Mouse (Mus musculus): ENCODE results near the gene Akap13. TPM values are rescaled to one million over a fixed set of nuclear protein-coding genes. Genes with fewer than 3 reads are reported as not detected.

The Akap13 gene
- polyA plus RNA-seq, 1 experiment from 2014 or later = 41.0 TPM

DNA sequence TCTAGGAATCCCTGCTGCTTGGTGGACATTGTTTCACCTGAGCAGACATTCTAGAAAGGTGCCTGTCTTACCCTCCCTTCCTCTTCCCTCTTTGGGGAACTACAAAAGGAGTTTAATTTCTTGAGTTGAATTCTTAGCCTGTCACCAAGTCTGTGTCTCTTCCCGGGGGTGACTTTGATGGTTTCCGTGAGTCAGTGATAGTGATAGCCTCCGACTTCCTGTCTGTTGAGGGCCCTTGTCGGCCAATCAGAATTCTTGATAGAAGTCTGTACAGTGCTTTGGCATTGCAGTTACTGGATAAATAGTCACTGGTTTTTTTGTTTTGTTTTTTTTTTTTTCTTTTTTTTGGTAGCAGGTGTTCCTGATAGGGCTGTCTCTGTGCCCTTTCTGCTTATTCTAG, 116.8 kb downstream of the Akap13 start:
- Histone ChIP-seq H3K27ac (ENCODE audit: low read length) (no peak overlapping the region), H3K4me1 (ENCODE audit: control insufficient read depth, low read depth, low read length) (peaks cover 14% of the 10 kb centered on the region), H3K9me3 (replicated peaks; ENCODE audit: control insufficient read depth, low read length) (no peaks in the 10 kb centered on the region), H3K4me3 (ENCODE audit: low read depth, low read length) (no peak overlapping the region), H3K4me2 (ENCODE audit: low read depth, low read length) (peak overlapping the region; percentile 2; the same call in 1 of the 2 replicates), H3K9ac (ENCODE audit: low read depth, low read length) (no peak overlapping the region), H3K36me3 (ENCODE audit: control insufficient read depth, insufficient read depth) (no peaks in the 10 kb centered on the region), H3K27me3 (ENCODE audit: control insufficient read depth, insufficient read depth, low read depth, low read length) (no peaks in the 10 kb centered on the region)
- ATAC-seq (ENCODE audit: low read depth) = peak; percentile 53; the same call in 1 of the 2 replicates
- 18% methylated on average over 4 of the region's 4 CpGs for WGBS (ENCODE audit: insufficient replicate concordance)

GRCm38 (mm10) chr7:75575120-75575649, 119.9 kb downstream of the Akap13 start:
- Histone ChIP-seq H3K4me1 (ENCODE audit: control insufficient read depth, low read depth, low read length) (peaks cover 14% of the 10 kb centered on the region), H3K27ac (ENCODE audit: low read length) (0 out of 2 replicates have a peak overlapping the region, but pooled peaks have one; percentile 35), H3K4me3 (ENCODE audit: low read depth, low read length) (no peak overlapping the region), H3K36me3 (ENCODE audit: control insufficient read depth, insufficient read depth) (no peaks in the 10 kb centered on the region), H3K9me3 (replicated peaks; ENCODE audit: control insufficient read depth, low read length) (no peaks in the 10 kb centered on the region), H3K4me2 (ENCODE audit: low read depth, low read length) (no peak overlapping the region), H3K9ac (ENCODE audit: low read depth, low read length) (no peak overlapping the region), H3K27me3 (ENCODE audit: control insufficient read depth, insufficient read depth, low read depth, low read length) (no peaks in the 10 kb centered on the region)
- 0 out of 2 replicates have a peak, but pooled peaks have one; percentile 32 for ATAC-seq (ENCODE audit: low read depth)
- 19% methylated on average over 9 of the region's 9 CpGs for WGBS (ENCODE audit: insufficient replicate concordance)

GRCm38 (mm10) chr7:75575800-75576585, 120.7 kb downstream of the Akap13 start:
- WGBS (ENCODE audit: insufficient replicate concordance) = 72% methylated on average over 1 of the region's 1 CpGs

GRCm38 (mm10) chr7:75576851-75577250, 121.5 kb downstream of the Akap13 start:
- no peak for ATAC-seq (ENCODE audit: low read depth)
- no peak overlapping the region for H3K4me2 ChIP-seq (ENCODE audit: low read depth, low read length)
- no peak overlapping the region for H3K4me3 ChIP-seq (ENCODE audit: low read depth, low read length)
- no peak overlapping the region for H3K27ac ChIP-seq (ENCODE audit: low read length)
- no peak overlapping the region for H3K9ac ChIP-seq (ENCODE audit: low read depth, low read length)
- H3K9me3 ChIP-seq (replicated peaks; ENCODE audit: control insufficient read depth, low read length) = no peaks in the 10 kb centered on the region
- H3K36me3 ChIP-seq (ENCODE audit: control insufficient read depth, insufficient read depth) = no peaks in the 10 kb centered on the region
- H3K27me3 ChIP-seq (ENCODE audit: control insufficient read depth, insufficient read depth, low read depth, low read length) = no peaks in the 10 kb centered on the region
- peaks cover 12% of the 10 kb centered on the region for H3K4me1 ChIP-seq (ENCODE audit: control insufficient read depth, low read depth, low read length)
- 88% methylated on average over 2 of the region's 2 CpGs for WGBS (ENCODE audit: insufficient replicate concordance)

More at GRCm38 (mm10) chr7:75575800-75576585, 120.7 kb downstream of the Akap13 start:
- Histone ChIP-seq H3K9ac (ENCODE audit: low read depth, low read length) (no peak overlapping the region), H3K9me3 (replicated peaks; ENCODE audit: control insufficient read depth, low read length) (no peaks in the 10 kb centered on the region), H3K4me2 (ENCODE audit: low read depth, low read length) (no peak overlapping the region), H3K27me3 (ENCODE audit: control insufficient read depth, insufficient read depth, low read depth, low read length) (no peaks in the 10 kb centered on the region), H3K4me3 (ENCODE audit: low read depth, low read length) (no peak overlapping the region), H3K36me3 (ENCODE audit: control insufficient read depth, insufficient read depth) (no peaks in the 10 kb centered on the region), H3K27ac (ENCODE audit: low read length) (no peak overlapping the region), H3K4me1 (ENCODE audit: control insufficient read depth, low read depth, low read length) (peaks cover 14% of the 10 kb centered on the region)
- ATAC-seq (ENCODE audit: low read depth) = no peak

DNA sequence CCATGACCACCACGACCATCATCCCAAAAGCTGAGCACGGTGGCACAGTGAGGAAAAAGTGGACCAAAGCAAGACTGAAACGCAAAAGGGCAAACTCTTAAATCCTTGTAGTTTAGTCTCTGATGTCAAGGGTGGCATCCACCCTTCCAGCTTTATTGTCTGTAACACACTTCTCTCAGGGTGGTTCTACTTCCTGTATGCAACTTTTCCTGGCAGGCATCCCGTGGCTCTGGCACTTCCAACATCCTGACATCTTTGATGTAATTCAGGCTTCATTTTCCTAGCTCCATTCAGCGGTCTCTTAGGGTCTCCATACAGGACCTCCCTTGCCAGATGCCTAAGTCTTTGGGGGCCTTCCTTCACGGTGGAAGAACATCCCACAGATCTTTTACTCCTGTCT, 122.0 kb downstream of the Akap13 start:
- no peak for ATAC-seq (ENCODE audit: low read depth)
- Histone ChIP-seq H3K36me3 (ENCODE audit: control insufficient read depth, insufficient read depth) (no peaks in the 10 kb centered on the region), H3K4me2 (ENCODE audit: low read depth, low read length) (no peak overlapping the region), H3K27ac (ENCODE audit: low read length) (no peak overlapping the region), H3K9ac (ENCODE audit: low read depth, low read length) (no peak overlapping the region), H3K27me3 (ENCODE audit: control insufficient read depth, insufficient read depth, low read depth, low read length) (no peaks in the 10 kb centered on the region), H3K4me1 (ENCODE audit: control insufficient read depth, low read depth, low read length) (peaks cover 11% of the 10 kb centered on the region), H3K4me3 (ENCODE audit: low read depth, low read length) (no peak overlapping the region), H3K9me3 (replicated peaks; ENCODE audit: control insufficient read depth, low read length) (no peaks in the 10 kb centered on the region)
- WGBS (ENCODE audit: insufficient replicate concordance) = 71% methylated on average over 6 of the region's 6 CpGs

DNA sequence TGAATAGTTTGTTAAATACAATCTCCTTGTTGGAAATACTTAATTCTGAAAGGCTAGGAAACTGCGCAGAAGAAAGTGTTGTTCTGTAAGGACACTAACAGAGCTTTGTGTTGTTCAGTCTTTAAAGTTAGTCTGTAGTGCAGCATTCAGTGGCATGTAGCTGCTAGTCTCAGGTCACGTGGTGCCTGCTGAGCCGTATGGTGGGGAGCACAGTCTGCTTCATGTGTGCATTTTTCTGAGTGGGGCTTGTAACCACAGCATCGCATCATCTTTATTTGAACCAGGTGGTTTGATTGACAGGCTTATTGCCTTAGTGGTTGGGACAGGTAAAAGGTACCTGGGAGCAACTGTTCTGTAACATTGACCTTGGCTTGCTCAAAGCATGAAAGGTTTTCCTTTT, 123.3 kb downstream of the Akap13 start:
- H3K9me3 ChIP-seq (replicated peaks; ENCODE audit: control insufficient read depth, low read length) = no peaks in the 10 kb centered on the region
- ATAC-seq (ENCODE audit: low read depth) = no peak
- H3K4me2 ChIP-seq (ENCODE audit: low read depth, low read length) = no peak overlapping the region
- H3K4me1 ChIP-seq (ENCODE audit: control insufficient read depth, low read depth, low read length) = peaks cover 15% of the 10 kb centered on the region
- no peaks in the 10 kb centered on the region for H3K36me3 ChIP-seq (ENCODE audit: control insufficient read depth, insufficient read depth)
- H3K9ac ChIP-seq (ENCODE audit: low read depth, low read length) = no peak overlapping the region
- 79% methylated on average over 4 of the region's 4 CpGs for WGBS (ENCODE audit: insufficient replicate concordance)
- H3K27ac ChIP-seq (ENCODE audit: low read length) = no peak overlapping the region
- no peak overlapping the region for H3K4me3 ChIP-seq (ENCODE audit: low read depth, low read length)
- no peaks in the 10 kb centered on the region for H3K27me3 ChIP-seq (ENCODE audit: control insufficient read depth, insufficient read depth, low read depth, low read length)

GRCm38 (mm10) chr7:75582091-75582490, 126.8 kb downstream of the Akap13 start:
- Histone ChIP-seq H3K4me2 (ENCODE audit: low read depth, low read length) (no peak overlapping the region), H3K36me3 (ENCODE audit: control insufficient read depth, insufficient read depth) (no peaks in the 10 kb centered on the region), H3K27ac (ENCODE audit: low read length) (no peak overlapping the region), H3K4me1 (ENCODE audit: control insufficient read depth, low read depth, low read length) (peaks cover 12% of the 10 kb centered on the region), H3K9ac (ENCODE audit: low read depth, low read length) (no peak overlapping the region), H3K9me3 (replicated peaks; ENCODE audit: control insufficient read depth, low read length) (no peaks in the 10 kb centered on the region), H3K4me3 (ENCODE audit: low read depth, low read length) (no peak overlapping the region), H3K27me3 (ENCODE audit: control insufficient read depth, insufficient read depth, low read depth, low read length) (no peaks in the 10 kb centered on the region)
- 11% methylated on average over 4 of the region's 4 CpGs for WGBS (ENCODE audit: insufficient replicate concordance)
- no peak for ATAC-seq (ENCODE audit: low read depth)

GRCm38 (mm10) chr7:75584100-75584499, 128.8 kb downstream of the Akap13 start:
- 24% methylated on average over 2 of the region's 2 CpGs for WGBS (ENCODE audit: insufficient replicate concordance)
- Histone ChIP-seq H3K4me2 (ENCODE audit: low read depth, low read length) (no peak overlapping the region), H3K36me3 (ENCODE audit: control insufficient read depth, insufficient read depth) (no peaks in the 10 kb centered on the region), H3K9ac (ENCODE audit: low read depth, low read length) (no peak overlapping the region), H3K27ac (ENCODE audit: low read length) (no peak overlapping the region), H3K4me1 (ENCODE audit: control insufficient read depth, low read depth, low read length) (peaks cover 29% of the 10 kb centered on the region), H3K4me3 (ENCODE audit: low read depth, low read length) (no peak overlapping the region), H3K27me3 (ENCODE audit: control insufficient read depth, insufficient read depth, low read depth, low read length) (no peaks in the 10 kb centered on the region), H3K9me3 (replicated peaks; ENCODE audit: control insufficient read depth, low read length) (no peaks in the 10 kb centered on the region)
- no peak for ATAC-seq (ENCODE audit: low read depth)

GRCm38 (mm10) chr7:75585409-75585808, 130.1 kb downstream of the Akap13 start:
- 74% methylated on average over 6 of the region's 6 CpGs for WGBS (ENCODE audit: insufficient replicate concordance)
- no peak for ATAC-seq (ENCODE audit: low read depth)
- Histone ChIP-seq H3K4me3 (ENCODE audit: low read depth, low read length) (no peak overlapping the region), H3K4me1 (ENCODE audit: control insufficient read depth, low read depth, low read length) (peaks cover 41% of the 10 kb centered on the region), H3K9me3 (replicated peaks; ENCODE audit: control insufficient read depth, low read length) (no peaks in the 10 kb centered on the region), H3K27ac (ENCODE audit: low read length) (no peak overlapping the region), H3K36me3 (ENCODE audit: control insufficient read depth, insufficient read depth) (no peaks in the 10 kb centered on the region), H3K9ac (ENCODE audit: low read depth, low read length) (no peak overlapping the region), H3K4me2 (ENCODE audit: low read depth, low read length) (no peak overlapping the region), H3K27me3 (ENCODE audit: control insufficient read depth, insufficient read depth, low read depth, low read length) (no peaks in the 10 kb centered on the region)
